Mouse (Mus musculus) stomach, postnatal 0 days (tissue): ENCODE measurements at regions not wholly inside any gene's neighbourhood (a gene's known extent, or its start where the extent isn't known, plus 50 kb on each side); places are given as distances from the start of the nearest gene placed in this dataset.

ENCODE experiments used
- ATAC-seq: fragments of 200-750 bp; cut with Nextera tagmentation; 2 replicates; pipeline ENCODE4 v1.8.0; 2017; ENCODE audit not compliant: low FRiP score, low TSS enrichment
- DNase-seq: peaks from one replicate; pipeline ENCODE4 v3.0.0-alpha.2; 2016; ENCODE audit warnings: low spot score
- H3K27ac ChIP-seq: fragments of 300-500 bp; sonication (generic); replicated peaks from 2 replicates; pipeline ENCODE4 v1.5.1; 2014; ENCODE audit warnings: mild to moderate bottlenecking, control low read depth
- H3K27me3 ChIP-seq: fragments of 300-500 bp; sonication (generic); 2 replicates; pipeline ENCODE4 v1.6.1; 2014; ENCODE audit warnings: low read length; ENCODE audit not compliant: control insufficient read depth, insufficient read depth
- H3K36me3 ChIP-seq: fragments of 300-500 bp; sonication (generic); 2 replicates; pipeline ENCODE4 v1.6.1; 2014; ENCODE audit warnings: low read length, mixed read lengths; ENCODE audit not compliant: control insufficient read depth, insufficient read depth
- H3K4me1 ChIP-seq: fragments of 300-500 bp; sonication (generic); replicated peaks from 2 replicates; pipeline ENCODE4 v1.6.1; 2014; ENCODE audit warnings: antibody characterized with exemption; ENCODE audit not compliant: control insufficient read depth, insufficient read depth
- H3K4me2 ChIP-seq: fragments of 300-500 bp; sonication (generic); replicated peaks from 2 replicates; pipeline ENCODE4 v1.6.1; 2014; ENCODE audit warnings: low read depth, mild to moderate bottlenecking, control low read depth, moderate library complexity
- H3K4me3 ChIP-seq: fragments of 300-500 bp; sonication (generic); 2 replicates; pipeline ENCODE4 v1.5.1; 2014; ENCODE audit warnings: low read depth, low read length, control low read depth
- H3K9ac ChIP-seq: fragments of 300-500 bp; sonication (generic); 2 replicates; pipeline ENCODE4 v1.6.1; 2014; ENCODE audit warnings: mild to moderate bottlenecking, low read length, control low read depth, mixed read lengths
- H3K9me3 ChIP-seq: fragments of 300-500 bp; sonication (generic); 2 replicates; pipeline ENCODE4 v1.6.1; 2016; ENCODE audit warnings: low read length; ENCODE audit not compliant: control insufficient read depth
- CTCF ChIP-seq: IDR thresholded peaks from 2 replicates; pipeline ENCODE4 v1.5.1; 2016; ENCODE audit warnings: antibody characterized with exemption, low read depth, mild to moderate bottlenecking, moderate library complexity
- EP300 ChIP-seq: optimal IDR thresholded peaks from 2 replicates; pipeline ENCODE3; 2016; ENCODE audit warnings: antibody characterized with exemption
- WGBS: fragments of 180-500 bp; shearing (Covaris S2); extraction: QIAGEN DNeasy Blood & Tissue Kit; methylation state at CpG from one replicate; pipeline ENCODE4 v1.1.7; 2014; 5-methylcytosine and 5-hydroxymethylcytosine counted together

DNA sequence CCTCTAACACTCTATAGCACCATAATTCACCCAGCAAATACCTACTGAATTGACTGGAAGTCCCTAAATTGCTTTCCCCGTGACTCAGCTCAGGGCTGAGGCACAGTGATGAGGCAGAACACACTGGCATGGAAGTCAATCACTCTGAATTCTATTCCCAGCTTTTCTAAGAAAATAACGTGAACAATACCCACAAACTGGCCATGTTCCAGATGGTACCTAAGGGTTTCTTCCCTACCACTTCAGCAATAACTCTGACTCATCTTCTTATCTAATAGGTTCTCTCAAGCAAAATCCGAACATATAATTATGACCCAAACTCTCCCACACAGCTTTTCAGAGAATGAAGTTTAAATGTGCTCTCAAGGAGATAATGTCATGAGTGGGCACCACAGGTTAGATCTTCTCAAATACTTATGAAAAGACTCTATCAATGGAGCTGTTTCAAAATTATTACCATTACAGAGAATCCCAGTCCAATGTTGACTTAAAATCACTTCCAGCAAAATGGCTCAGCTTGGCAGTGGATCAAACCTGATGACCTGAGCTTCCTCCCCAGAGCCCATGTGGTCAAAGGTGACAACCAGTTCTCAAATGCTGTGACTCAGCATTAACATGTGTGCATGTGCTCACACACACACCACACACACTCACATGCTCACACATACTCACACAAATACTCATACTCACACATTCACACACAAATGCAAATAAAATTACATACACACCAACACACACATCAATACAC lies 137.5 kb upstream of the Peli2 start:
- Histone ChIP-seq H3K27ac (no peak overlapping the region), H3K4me2 (no peak overlapping the region), H3K9ac (no peak overlapping the region), H3K27me3 (no peaks in the 10 kb centered on the region), H3K36me3 (no peaks in the 10 kb centered on the region), H3K4me1 (no peaks in the 10 kb centered on the region), H3K9me3 (no peaks in the 10 kb centered on the region), H3K4me3 (no peak overlapping the region)
- DNase-seq (no peak), ATAC-seq (no peak)
- WGBS: 62% methylated on average over 3 of the region's 3 CpGs
- TF ChIP-seq EP300: no peak
- no peak for TF ChIP-seq CTCF

DNA sequence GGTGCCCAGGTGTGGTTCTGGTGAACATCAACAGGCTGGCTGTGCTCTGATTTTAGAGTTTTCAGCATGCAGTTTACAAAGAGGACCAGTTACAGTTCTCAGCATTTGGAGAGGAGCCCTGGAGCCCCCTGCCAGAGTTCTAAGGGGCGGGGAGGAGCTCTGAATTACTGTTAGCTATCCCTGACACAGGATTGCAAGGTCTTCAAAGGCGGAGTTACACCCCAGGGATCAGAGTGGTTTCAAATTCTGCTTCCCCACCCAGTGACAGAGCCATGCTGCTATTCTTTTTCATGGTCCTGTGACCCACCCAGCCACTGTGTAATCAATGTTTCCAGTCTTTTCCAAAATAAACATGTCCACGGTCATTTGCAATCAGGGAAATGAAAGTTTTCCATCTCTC lies 134.1 kb upstream of the Peli2 start:
- DNase-seq: no peak
- Histone ChIP-seq H3K4me3 (no peak overlapping the region), H3K4me2 (0 out of 2 replicates have a peak overlapping the region, but pooled peaks have one; percentile 18), H3K9ac (no peak overlapping the region), H3K27ac (no peak overlapping the region), H3K4me1 (no peaks in the 10 kb centered on the region), H3K36me3 (no peaks in the 10 kb centered on the region), H3K27me3 (no peaks in the 10 kb centered on the region), H3K9me3 (no peaks in the 10 kb centered on the region)
- 5% methylated on average over 3 of the region's 3 CpGs for WGBS
- ATAC-seq: no peak
- TF ChIP-seq EP300: no peak
- TF ChIP-seq CTCF: no peak

- H3K9me3 ChIP-seq: no peaks in the 10 kb centered on the region
- no peak for DNase-seq
- no peak overlapping the region for H3K4me3 ChIP-seq
- H3K27ac ChIP-seq: no peak overlapping the region
- 0 out of 2 replicates have a peak overlapping the region, but pooled peaks have one; percentile 18 for H3K4me2 ChIP-seq
- no peak for ATAC-seq
- WGBS: 17% methylated on average over 5 of the region's 5 CpGs
- H3K4me1 ChIP-seq: no peaks in the 10 kb centered on the region
- no peaks in the 10 kb centered on the region for H3K27me3 ChIP-seq
- H3K36me3 ChIP-seq: no peaks in the 10 kb centered on the region
- TF ChIP-seq EP300 (no peak), CTCF (no peak)
- no peak overlapping the region for H3K9ac ChIP-seq
Measured at GRCm38 (mm10) chr14:47986941-47987340, 133.7 kb upstream of the Peli2 start.

GRCm38 (mm10) chr14:47987392-47988075 lies 133.1 kb upstream of the Peli2 start:
- Histone ChIP-seq H3K36me3 (no peaks in the 10 kb centered on the region), H3K9me3 (no peaks in the 10 kb centered on the region), H3K27me3 (no peaks in the 10 kb centered on the region), H3K9ac (no peak overlapping the region), H3K4me2 (no peak overlapping the region), H3K27ac (no peak overlapping the region), H3K4me1 (no peaks in the 10 kb centered on the region), H3K4me3 (no peak overlapping the region)
- TF ChIP-seq CTCF (0 out of 2 replicates have a peak, but pooled peaks have one; percentile 9), EP300 (no peak)
- 54% methylated on average over 7 of the region's 7 CpGs for WGBS
- DNase-seq: no peak
- no peak for ATAC-seq

DNA sequence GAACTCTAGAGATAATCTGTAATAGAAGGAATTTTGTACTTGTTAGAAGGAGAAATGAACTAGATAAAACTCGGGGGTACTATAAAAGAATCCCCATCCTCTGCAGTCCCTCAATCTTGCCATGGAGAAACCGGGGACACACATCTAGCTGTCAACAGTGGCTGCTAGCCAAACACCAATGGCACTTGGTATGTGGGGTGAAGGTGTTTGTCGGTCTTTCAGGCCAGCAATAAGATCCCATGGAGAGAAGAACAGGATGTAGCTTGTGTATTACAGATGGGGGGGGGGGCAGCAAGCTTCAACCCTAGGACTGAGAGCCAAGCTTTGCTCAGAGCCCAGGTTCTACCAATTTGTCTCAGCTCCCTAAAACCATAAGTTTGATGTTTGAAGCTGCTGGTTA lies 132.5 kb upstream of the Peli2 start:
- no peak for DNase-seq
- H3K27ac ChIP-seq: no peak overlapping the region
- ATAC-seq: no peak
- TF ChIP-seq CTCF: no peak
- no peak for TF ChIP-seq EP300
- H3K9me3 ChIP-seq: no peaks in the 10 kb centered on the region
- H3K4me1 ChIP-seq: no peaks in the 10 kb centered on the region
- H3K4me2 ChIP-seq: no peak overlapping the region
- H3K27me3 ChIP-seq: no peaks in the 10 kb centered on the region
- H3K36me3 ChIP-seq: no peaks in the 10 kb centered on the region
- WGBS: 62% methylated on average over 3 of the region's 3 CpGs
- H3K9ac ChIP-seq: no peak overlapping the region
- H3K4me3 ChIP-seq: no peak overlapping the region

DNA sequence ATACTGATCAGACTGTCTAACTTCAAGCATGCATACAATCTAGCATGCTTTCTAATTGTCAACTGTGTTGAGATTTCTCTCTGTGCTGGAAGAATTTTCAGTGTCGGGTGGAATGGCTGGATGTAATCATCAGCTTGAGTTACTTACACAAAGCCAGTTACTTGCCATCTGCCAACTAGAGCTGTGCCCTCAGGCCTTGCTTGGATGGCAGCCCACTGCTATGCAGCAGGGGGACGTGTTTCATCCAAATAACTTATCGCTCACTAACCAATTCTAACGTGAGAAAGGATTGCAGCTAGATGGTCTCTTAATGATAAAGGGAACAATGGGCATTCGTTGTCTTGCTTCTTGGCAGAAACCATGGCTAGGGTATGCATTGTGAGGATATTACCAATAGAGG lies 131.3 kb upstream of the Peli2 start:
- WGBS: 50% methylated on average over 5 of the region's 5 CpGs

More for the DNA sequence above, 131.3 kb upstream of the Peli2 start:
- Histone ChIP-seq H3K4me1 (no peaks in the 10 kb centered on the region), H3K27me3 (no peaks in the 10 kb centered on the region), H3K9me3 (no peaks in the 10 kb centered on the region), H3K4me3 (no peak overlapping the region), H3K27ac (no peak overlapping the region), H3K9ac (no peak overlapping the region), H3K36me3 (no peaks in the 10 kb centered on the region), H3K4me2 (no peak overlapping the region)
- TF ChIP-seq CTCF (no peak), EP300 (no peak)
- no peak for ATAC-seq
- DNase-seq: no peak
